Mouse (Mus musculus): ENCODE results near the gene Trim67.
A peak's percentile ranks its signal among the peaks of the same experiment; 100 is the strongest.

- TF ChIP-seq CTCF (IDR thresholded peaks at IDR 0.05; ENCODE audit: control insufficient read depth, insufficient read depth, low read length): peak; percentile 67
- no peak for TF ChIP-seq POLR2A (IDR thresholded peaks at IDR 0.05; ENCODE audit: borderline replicate concordance, control insufficient read depth, low read depth, low read length)
These were observed 66.6 kb downstream of the Trim67 start for GRCm38 (mm10) chr8:124859466-124859865.
